Mouse (Mus musculus): ENCODE data around the gene Slfn3. TPM values are rescaled to one million over a fixed set of nuclear protein-coding genes. Genes with fewer than 3 reads are reported as not detected.
"Not testable (repeated sequence)": the region's sequence is repeated elsewhere in the genome, so short reads cannot be mapped to it uniquely, and the experiment has no call there.

Slfn3 gene
- total RNA-seq (2022): under 1 TPM; 0.35 to 0.59 (median 0.38) TPM

GRCm38 (mm10) chr11:83191134-83191893 lies at the start of gene Slfn3:
Gene Slfn3, plus strand, starts transcription at chr11:83191330.
- DNase-seq (ENCODE audit: low spot score in 2 of 2): no peak

GRCm38 (mm10) chr11:83148939-83149338 lies 42.2 kb upstream of the Slfn3 start:
- DNase-seq (ENCODE audit: low spot score in 2 of 2): not testable (repeated sequence)

- DNase-seq (ENCODE audit: low spot score in 2 of 2): no peak
These were observed 16.1 kb upstream of the Slfn3 start, which contains the start of gene Slfn4 for GRCm38 (mm10) chr11:83174948-83175539. Gene Slfn4, plus strand, starts transcription at chr11:83175186.

GRCm38 (mm10) chr11:83192001-83192400 lies 871 bp downstream of the Slfn3 start:
- no peak for DNase-seq (ENCODE audit: low spot score in 2 of 2)

GRCm38 (mm10) chr11:83205002-83205401 lies 13.9 kb downstream of the Slfn3 start:
- no peak for DNase-seq (ENCODE audit: low spot score in 2 of 2)

GRCm38 (mm10) chr11:83216119-83216518 lies 25.0 kb downstream of the Slfn3 start:
- DNase-seq (ENCODE audit: low spot score in 2 of 2): no peak

GRCm38 (mm10) chr11:83221328-83221877 lies 30.3 kb downstream of the Slfn3 start:
- no peak for DNase-seq (ENCODE audit: low spot score in 2 of 2)

GRCm38 (mm10) chr11:83223367-83223766 lies 32.2 kb downstream of the Slfn3 start:
- no peak for DNase-seq (ENCODE audit: low spot score in 2 of 2)

- DNase-seq (ENCODE audit: low spot score in 2 of 2): not testable (repeated sequence)
These were observed 32.7 kb downstream of the Slfn3 start for GRCm38 (mm10) chr11:83223793-83224192.

GRCm38 (mm10) chr11:83224217-83224616 lies 33.1 kb downstream of the Slfn3 start:
- DNase-seq (ENCODE audit: low spot score in 2 of 2): no peak

- DNase-seq (ENCODE audit: low spot score in 2 of 2): no peak
These were observed 33.6 kb downstream of the Slfn3 start for GRCm38 (mm10) chr11:83224750-83225149.

GRCm38 (mm10) chr11:83225371-83225960 lies 34.3 kb downstream of the Slfn3 start:
- no peak for DNase-seq (ENCODE audit: low spot score in 2 of 2)

GRCm38 (mm10) chr11:83227926-83228723 lies 37.0 kb downstream of the Slfn3 start:
- DNase-seq (ENCODE audit: low spot score in 2 of 2): no peak

- DNase-seq (ENCODE audit: low spot score in 2 of 2): no peak
These were observed 39.8 kb downstream of the Slfn3 start for GRCm38 (mm10) chr11:83230966-83231365.

GRCm38 (mm10) chr11:83233621-83234020 lies 42.5 kb downstream of the Slfn3 start:
- not testable (repeated sequence) for DNase-seq (ENCODE audit: low spot score in 2 of 2)

GRCm38 (mm10) chr11:83237390-83237789 lies 46.3 kb downstream of the Slfn3 start:
- DNase-seq (ENCODE audit: low spot score in 2 of 2): not testable (repeated sequence)

GRCm38 (mm10) chr11:83238389-83238788 lies 47.3 kb downstream of the Slfn3 start:
- DNase-seq (ENCODE audit: low spot score in 2 of 2): no peak

- no peak for DNase-seq (ENCODE audit: low spot score in 2 of 2)
These were observed 48.7 kb downstream of the Slfn3 start for GRCm38 (mm10) chr11:83239811-83240210.

- DNase-seq (ENCODE audit: low spot score in 2 of 2): not testable (repeated sequence)
These were observed 66.1 kb downstream of the Slfn3 start for GRCm38 (mm10) chr11:83257211-83257610.

GRCm38 (mm10) chr11:83262673-83263072 lies 71.5 kb downstream of the Slfn3 start:
- no peak for DNase-seq (ENCODE audit: low spot score in 2 of 2)

GRCm38 (mm10) chr11:83263146-83263545 lies 72.0 kb downstream of the Slfn3 start:
- DNase-seq (ENCODE audit: low spot score in 2 of 2): no peak
